25 mouse cellular contexts compared by ENCODE assay signal in the genomic region with DNA sequence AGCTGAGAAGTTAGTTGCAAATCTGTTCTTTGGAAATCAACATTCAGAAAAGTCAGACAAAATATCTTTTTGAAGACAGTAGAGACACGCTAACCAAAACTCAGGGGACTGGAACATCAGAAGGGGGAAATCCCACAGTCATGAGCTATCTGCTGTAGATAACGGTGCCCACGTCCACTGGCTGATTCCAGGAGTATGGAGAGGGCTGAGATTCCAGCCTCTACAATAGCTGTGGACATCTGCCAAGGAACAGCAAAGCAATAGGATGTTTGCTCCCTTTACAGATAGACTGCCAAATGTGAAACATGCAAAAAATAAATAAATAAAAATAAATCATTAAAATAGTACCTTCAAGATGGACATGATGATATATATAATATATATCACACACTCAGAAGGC. TPM values are rescaled to one million over a fixed set of nuclear protein-coding genes. Genes with fewer than 3 reads are reported as not detected.
DNase-seq lines count a peak whose midpoint lies in the region; ATAC-seq and TF ChIP-seq lines count a peak whose summit lies in the region.
"Had no signal": no experiment of that assay in that cellular context is flagged by ENCODE, and none has a peak within 500 bp of the region (broad histone marks: within the 10 kb centered on the region; RNA-seq: fewer than 3 reads in every experiment).

No protein-coding gene starts in this region.

- TF ChIP-seq CTCF in heart, adult 2 months (IDR thresholded peaks at IDR 0.05): no peak

- H3K9me3 ChIP-seq in heart, embryonic 11.5 days (replicated peaks; ENCODE audit: control insufficient read depth, low read length): no peaks in the 10 kb centered on the region
- H3K9me3 ChIP-seq in heart, embryonic 14.5 days (ENCODE audit: control insufficient read depth, low read length): no peaks in the 10 kb centered on the region
- H3K9me3 ChIP-seq in heart, embryonic 16.5 days (replicated peaks; ENCODE audit: control insufficient read depth, low read length): no peaks in the 10 kb centered on the region
- no peaks in the 10 kb centered on the region for H3K9me3 ChIP-seq in heart, embryonic 10.5 days
- H3K9me3 ChIP-seq: embryonic facial prominence, embryonic 10.5 days; embryonic facial prominence, embryonic 12.5 days; forebrain, embryonic 13.5 days; G1E had no signal

- H3K4me3 ChIP-seq in heart, embryonic 11.5 days (ENCODE audit: low read depth, low read length): no peak overlapping the region
- H3K4me3 ChIP-seq in heart, embryonic 14.5 days (ENCODE audit: control insufficient read depth in 1 of 2, insufficient read depth in 1 of 2, low read depth in 1 of 2, low read length in 2 of 2): no peak overlapping the region
- H3K4me3 ChIP-seq in heart, embryonic 16.5 days (ENCODE audit: low read length): no peak overlapping the region
- H3K4me3 ChIP-seq in heart, embryonic 10.5 days: no peak overlapping the region
- H3K4me3 ChIP-seq in heart, adult 2 months: no peak overlapping the region
- H3K4me3 ChIP-seq: embryonic facial prominence, embryonic 10.5 days; embryonic facial prominence, embryonic 12.5 days; forebrain, embryonic 13.5 days had no signal

- no peak for ATAC-seq in heart, embryonic 11.5 days (replicated peaks; ENCODE audit: insufficient number of reproducible peaks, low FRiP score, low TSS enrichment)
- 0 out of 2 replicates have a peak, but pooled peaks have one; percentile 54 for ATAC-seq in heart, embryonic 14.5 days (ENCODE audit: insufficient number of reproducible peaks, insufficient read depth, low FRiP score, low read depth)
- peak; percentile 88 for ATAC-seq in heart, embryonic 16.5 days (replicated peaks; ENCODE audit: extremely low read depth, insufficient read depth, low FRiP score)
- ATAC-seq: activated CD4-positive, CD25-positive, alpha-beta regulatory T cell, adult 4 months; CD4-positive, CD25-positive, alpha-beta regulatory T cell, adult 4 months; forebrain, embryonic 13.5 days; Patski had no signal

- TF ChIP-seq POLR2A in heart, adult 2 months (IDR thresholded peaks at IDR 0.05; ENCODE audit: insufficient read depth, low read depth, low read length): no peak

- peaks cover 8% of the 10 kb centered on the region for H3K36me3 ChIP-seq in heart, embryonic 11.5 days (ENCODE audit: control insufficient read depth, insufficient read depth, low read length)
- peaks cover 60% of the 10 kb centered on the region for H3K36me3 ChIP-seq in heart, embryonic 14.5 days (ENCODE audit: control insufficient read depth, insufficient read depth, low read length)
- peaks cover 28% of the 10 kb centered on the region for H3K36me3 ChIP-seq in heart, embryonic 16.5 days (ENCODE audit: control insufficient read depth, insufficient read depth)
- peaks cover 68% of the 10 kb centered on the region for H3K36me3 ChIP-seq in heart, embryonic 10.5 days
- H3K36me3 ChIP-seq in heart, adult 2 months (ENCODE audit: control insufficient read depth, insufficient read depth, low read length): peaks cover 5% of the 10 kb centered on the region

- H3K79me2 ChIP-seq in heart, adult 2 months (replicated peaks; ENCODE audit: control insufficient read depth, insufficient read depth, low read length): no peaks in the 10 kb centered on the region

- no peaks in the 10 kb centered on the region for H3K27me3 ChIP-seq in heart, embryonic 11.5 days (ENCODE audit: control insufficient read depth, insufficient read depth, low read length)
- H3K27me3 ChIP-seq in heart, embryonic 14.5 days (ENCODE audit: control insufficient read depth, insufficient read depth, low read length): no peaks in the 10 kb centered on the region
- H3K27me3 ChIP-seq in heart, embryonic 16.5 days (ENCODE audit: control insufficient read depth, insufficient read depth, low read length): no peaks in the 10 kb centered on the region
- H3K27me3 ChIP-seq in heart, embryonic 10.5 days (ENCODE audit: insufficient read depth, poor library complexity, severe bottlenecking): no peaks in the 10 kb centered on the region
- no peaks in the 10 kb centered on the region for H3K27me3 ChIP-seq in heart, adult 2 months (ENCODE audit: control insufficient read depth, insufficient read depth, low read length)
- H3K27me3 ChIP-seq: CH12.LX; embryonic facial prominence, embryonic 12.5 days; forebrain, embryonic 13.5 days; Patski had no signal

- H3K4me1 ChIP-seq in heart, embryonic 11.5 days (ENCODE audit: control insufficient read depth, insufficient read depth, low read length): no peaks in the 10 kb centered on the region
- H3K4me1 ChIP-seq in heart, embryonic 14.5 days (ENCODE audit: control insufficient read depth in 2 of 2, insufficient read depth in 2 of 2, low read length in 2 of 2): peaks cover 0 to 12% of the 10 kb centered on the region in 2 experiments; a peak in 2 of 4 replicates
- H3K4me1 ChIP-seq in heart, embryonic 16.5 days (ENCODE audit: control insufficient read depth, insufficient read depth, low read length): peaks cover 6% of the 10 kb centered on the region
- peaks cover 3% of the 10 kb centered on the region; the same call in 1 of the 2 replicates for H3K4me1 ChIP-seq in heart, embryonic 10.5 days
- H3K4me1 ChIP-seq in heart, adult 2 months (ENCODE audit: control insufficient read depth, insufficient read depth, low read length): no peaks in the 10 kb centered on the region; the same call in 1 of the 2 replicates
- H3K4me1 ChIP-seq: embryonic facial prominence, embryonic 10.5 days; embryonic facial prominence, embryonic 12.5 days; forebrain, embryonic 13.5 days had no signal

- intact Hi-C loops in heart, postnatal 10 days (cut with DNase I): no loop called here
- intact Hi-C loops in heart, adult 2 months (cut with DNase I): no loop called here

- H3K27ac ChIP-seq in heart, embryonic 11.5 days (ENCODE audit: low read depth, low read length): no peak overlapping the region
- no peak overlapping the region for H3K27ac ChIP-seq in heart, embryonic 14.5 days (replicated peaks in 1 of 2; ENCODE audit: control insufficient read depth in 1 of 2, insufficient read depth in 1 of 2, low read depth in 2 of 2, low read length in 2 of 2)
- H3K27ac ChIP-seq in heart, embryonic 16.5 days (ENCODE audit: low read length): no peak overlapping the region
- no peak overlapping the region for H3K27ac ChIP-seq in heart, embryonic 10.5 days
- no peak overlapping the region for H3K27ac ChIP-seq in heart, adult 2 months
- H3K27ac ChIP-seq: embryonic facial prominence, embryonic 10.5 days; embryonic facial prominence, embryonic 12.5 days; forebrain, embryonic 13.5 days had no signal

- no peak for TF ChIP-seq EP300 in heart, adult 2 months (IDR thresholded peaks at IDR 0.05; ENCODE audit: insufficient read depth, low read depth, low read length)

- H3K9ac ChIP-seq in heart, embryonic 11.5 days (ENCODE audit: low read depth, low read length): no peak overlapping the region
- H3K9ac ChIP-seq in heart, embryonic 14.5 days (ENCODE audit: low read length): no peak overlapping the region
- no peak overlapping the region for H3K9ac ChIP-seq in heart, embryonic 16.5 days (ENCODE audit: low read length)
- H3K9ac ChIP-seq in heart, adult 2 months (ENCODE audit: low read depth, low read length): no peak overlapping the region
- H3K9ac ChIP-seq: embryonic facial prominence, embryonic 12.5 days; forebrain, embryonic 13.5 days had no signal

- H3K4me2 ChIP-seq in heart, embryonic 11.5 days: no peak overlapping the region
- H3K4me2 ChIP-seq in heart, embryonic 14.5 days (ENCODE audit: low read length): no peak overlapping the region
- peak overlapping the region; percentile 42; the same call in 1 of the 2 replicates for H3K4me2 ChIP-seq in heart, embryonic 16.5 days (ENCODE audit: low read depth, low read length)
- H3K4me2 ChIP-seq: embryonic facial prominence, embryonic 12.5 days; forebrain, embryonic 13.5 days had no signal

- WGBS in heart, embryonic 11.5 days (ENCODE audit: insufficient replicate concordance): 33% methylated on average over 3 of the region's 3 CpGs
- 7% methylated on average over 3 of the region's 3 CpGs for WGBS in heart, embryonic 14.5 days
- WGBS in heart, embryonic 16.5 days: 29% methylated on average over 3 of the region's 3 CpGs
- WGBS in heart, embryonic 10.5 days: 38% methylated on average over 3 of the region's 3 CpGs
- 33% methylated on average over 3 of the region's 3 CpGs for WGBS in heart, adult 2 months

- DNase-seq in heart, adult 11 months: peak; percentile 80
- DNase-seq in heart, adult 8-10 months (ENCODE audit: low spot score): no peak
- no peak for DNase-seq in heart, embryonic 10.5 days (ENCODE audit: low spot score)
- peak; percentile 18 to 22 for DNase-seq in heart, postnatal 10 days
- no peak for DNase-seq in heart, adult 2 months
- DNase-seq: adrenal gland, adult 8-10 months; adrenal gland, postnatal 14 days; adrenal gland, postnatal 36 days; B cell, adult 2 months; cerebellum, adult 11-12 months; cerebellum, adult 2 months; cerebellum, adult 9-10 months; cerebellum, postnatal 10 days; cerebellum, postnatal 25 days had no signal

RNA-seq across cellular contexts. Expression of a gene that starts 15.2 kb away (rescaled TPM):
- 8.4 and 15.7 TPM in 2 replicates for polyA plus RNA-seq in heart, embryonic 11.5 days (2014; fragmentation: Nextera tagmentation; extraction: Ambion mirVana)
- 11.1 and 12.0 TPM in 2 replicates for polyA plus RNA-seq in heart, embryonic 14.5 days (2014; fragmentation: Nextera tagmentation; extraction: Ambion mirVana)
- total RNA-seq in heart, adult 8-10 months (2022): 10 to 100 TPM; 11.1 to 13.5 (median 12.8) TPM
- 11.4 and 13.4 TPM in 2 replicates for polyA plus RNA-seq in heart, embryonic 16.5 days (2015; fragmentation: Nextera tagmentation; extraction: Ambion mirVana)
- polyA plus RNA-seq in heart, embryonic 10.5 days (2016; fragmentation: Nextera tagmentation; extraction: Ambion mirVana): 11.6 and 14.5 TPM in 2 replicates
- total RNA-seq in heart, postnatal 10 days (2021): 10 to 100 TPM; 13.0 to 14.8 TPM
- 10 to 100 TPM; 11.0 to 12.6 TPM for total RNA-seq in heart, adult 2 months (2021)
- polyA plus RNA-seq in heart, adult 2 months (2012; rRNA removed): 6.4 and 7.1 TPM in 2 replicates

RNA-seq across cellular contexts. Expression of a gene that starts 23.9 kb away (rescaled TPM):
- 3.9 and 4.1 TPM in 2 replicates for polyA plus RNA-seq in heart, embryonic 11.5 days (2014; fragmentation: Nextera tagmentation; extraction: Ambion mirVana)
- polyA plus RNA-seq in heart, embryonic 14.5 days (2014; fragmentation: Nextera tagmentation; extraction: Ambion mirVana): 4.2 and 4.8 TPM in 2 replicates
- total RNA-seq in heart, adult 8-10 months (2022): 10 to 100 TPM; 10.7 to 11.6 (median 11.3) TPM
- polyA plus RNA-seq in heart, embryonic 16.5 days (2015; fragmentation: Nextera tagmentation; extraction: Ambion mirVana): 2.1 and 2.3 TPM in 2 replicates
- polyA plus RNA-seq in heart, embryonic 10.5 days (2016; fragmentation: Nextera tagmentation; extraction: Ambion mirVana): 2.4 and 3.4 TPM in 2 replicates
- 10 to 100 TPM; 16.0 to 18.6 TPM for total RNA-seq in heart, postnatal 10 days (2021)
- total RNA-seq in heart, adult 2 months (2021): 10 to 100 TPM; 11.5 to 12.3 TPM
- polyA plus RNA-seq in heart, adult 2 months (2012; rRNA removed): 7.5 and 12.1 TPM in 2 replicates

Comparison
In these comparisons a context has a peak if more than half of its experiments do, and no peak if none do; other contexts are left out.
1. DNase-seq: peak in heart, adult 11 months (single experiment) and heart, postnatal 10 days (2 of 2); none in heart, adult 8-10 months (single experiment), heart, embryonic 10.5 days (single experiment) and heart, adult 2 months (0 of 2).